Mouse (Mus musculus): ENCODE data around the gene Gpc5. TPM values are rescaled to one million over a fixed set of nuclear protein-coding genes. Genes with fewer than 3 reads are reported as not detected.

Gpc5 gene
- polyA plus RNA-seq (2015; fragmentation: Nextera tagmentation; extraction: Ambion mirVana): 0.05 TPM in 1 of 2 replicates, not detected in the other

DNA sequence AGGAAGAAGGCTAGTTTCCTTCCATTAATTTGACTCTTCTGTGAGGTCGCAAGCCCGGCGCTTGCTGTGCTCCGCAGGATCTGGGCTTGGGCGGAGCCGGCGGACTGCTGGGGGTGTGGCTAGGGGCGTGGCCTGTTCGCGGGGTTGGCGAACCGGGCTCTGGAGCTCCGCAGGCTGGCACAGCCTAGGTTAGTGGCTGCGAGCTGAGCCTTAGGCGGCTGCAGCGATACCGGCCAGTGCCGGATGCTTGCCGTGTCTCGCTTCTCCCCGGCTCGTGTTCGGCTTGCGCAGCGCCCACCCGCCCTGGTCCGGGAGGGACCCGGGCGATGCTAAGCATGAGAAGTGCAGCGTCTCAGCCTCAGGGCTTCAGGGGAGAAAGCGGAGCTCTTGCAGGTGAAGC, at the start of gene Gpc5:
Gene Gpc5, plus strand, starts transcription at position 135 of the 400 bp plus-strand sequence.
- H3K9me3 ChIP-seq (replicated peaks): no peaks in the 10 kb centered on the region
- peaks cover 9% of the 10 kb centered on the region for H3K4me1 ChIP-seq (replicated peaks)
- no peak within 1 kb of the TSS for H3K9ac ChIP-seq
- peak within 1 kb of the TSS; percentile 61 for H3K4me3 ChIP-seq (replicated peaks)
- H3K27ac ChIP-seq: no peak within 1 kb of the TSS
- peak within 1 kb of the TSS; percentile 74 for H3K4me2 ChIP-seq
- WGBS (ENCODE audit: insufficient replicate concordance): under 1% methylated on average over 31 of the region's 31 CpGs
- ATAC-seq (ENCODE audit: low read depth) (peak; percentile 97), DNase-seq (peak; percentile 70)
- H3K27me3 ChIP-seq: peaks cover 48% of the 10 kb centered on the region
- no peaks in the 10 kb centered on the region for H3K36me3 ChIP-seq

DNA sequence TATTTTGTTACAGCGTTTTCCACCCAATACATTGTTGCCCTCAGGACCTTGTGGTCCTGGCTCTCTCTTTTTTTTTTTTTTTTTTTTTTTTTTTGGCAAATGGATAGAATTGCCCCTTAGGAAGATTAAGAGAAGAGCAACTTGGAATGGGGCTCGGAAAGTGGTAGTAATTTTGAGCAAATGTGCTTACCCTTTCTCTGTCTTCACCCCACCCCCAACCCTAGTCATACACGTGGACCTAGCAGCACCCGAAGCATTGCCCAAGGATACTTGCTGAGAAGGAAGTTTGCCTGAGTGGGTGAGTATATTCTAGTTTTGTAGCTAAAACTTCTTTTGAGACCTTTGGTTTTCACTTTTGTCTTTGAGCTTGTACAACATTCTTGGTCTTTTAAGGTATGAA, 49.4 kb upstream of the Gpc5 start:
- H3K9me3 ChIP-seq (replicated peaks): no peaks in the 10 kb centered on the region
- under 1% methylated on average over 4 of the region's 4 CpGs for WGBS (ENCODE audit: insufficient replicate concordance)

DNA sequence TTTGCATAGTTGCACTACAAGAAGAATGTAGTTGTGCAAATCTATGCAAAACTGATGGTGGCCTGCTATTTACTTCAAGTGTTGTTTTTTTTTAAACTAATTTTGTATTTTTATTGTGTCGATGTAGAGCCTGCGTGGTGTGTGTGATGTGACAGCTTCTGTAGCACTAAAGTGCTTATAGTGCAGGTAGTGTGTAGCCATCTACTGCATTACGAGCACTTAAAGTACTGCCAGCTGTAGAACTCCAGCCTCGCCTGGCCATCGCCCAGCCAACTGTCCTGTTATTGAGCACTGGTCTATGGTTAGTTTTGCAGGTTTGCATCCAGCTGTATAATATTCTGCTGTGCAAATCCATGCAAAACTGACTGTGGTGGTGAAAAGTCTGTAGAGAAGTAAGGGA, 48.0 kb upstream of the Gpc5 start:
- Histone ChIP-seq H3K4me3 (replicated peaks) (peak overlapping the region; percentile 85), H3K4me2 (peak overlapping the region; percentile 94), H3K4me1 (replicated peaks) (peaks cover 40% of the 10 kb centered on the region), H3K27me3 (no peaks in the 10 kb centered on the region), H3K9ac (peak overlapping the region; percentile 95), H3K9me3 (replicated peaks) (no peaks in the 10 kb centered on the region), H3K27ac (no peak overlapping the region), H3K36me3 (peaks cover 50% of the 10 kb centered on the region)
- 75% methylated on average over 5 of the region's 5 CpGs for whole genome bisulfite sequencing (ENCODE audit: insufficient replicate concordance)
- DNase-seq (no peak), ATAC-seq (ENCODE audit: low read depth) (no peak)

More for the DNA sequence above, 49.4 kb upstream of the Gpc5 start:
- 0 out of 2 replicates have a peak, but pooled peaks cover 2% of the 10 kb centered on the region for H3K27me3 ChIP-seq
- no peak for DNase-seq
- H3K36me3 ChIP-seq: peaks cover 45% of the 10 kb centered on the region
- H3K4me2 ChIP-seq: peak overlapping the region; percentile 94
- peak overlapping the region; percentile 95 for H3K9ac ChIP-seq
- H3K4me1 ChIP-seq (replicated peaks): peaks cover 36% of the 10 kb centered on the region
- no peak for ATAC-seq (ENCODE audit: low read depth)
- peak overlapping the region; percentile 87 for H3K27ac ChIP-seq
- H3K4me3 ChIP-seq (replicated peaks): peak overlapping the region; percentile 85

DNA sequence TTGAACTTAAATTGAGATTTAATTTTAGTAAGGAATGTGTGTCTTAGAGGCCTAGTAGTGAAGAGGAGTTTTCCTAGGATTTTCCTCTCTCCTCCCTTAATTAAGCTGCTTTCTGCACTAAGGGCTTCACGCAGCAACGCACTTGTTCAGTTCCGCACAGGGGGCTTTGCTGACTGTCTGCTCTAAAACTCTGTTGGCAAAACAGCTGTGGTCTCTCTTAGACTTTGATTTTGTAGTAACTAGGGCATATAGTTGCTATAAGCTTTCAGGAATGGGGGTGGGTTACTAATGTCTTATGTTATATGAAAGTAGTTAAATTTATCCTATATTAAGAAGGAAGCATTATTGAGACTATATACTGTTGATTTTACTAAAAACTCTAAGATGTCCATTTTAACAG, 46.3 kb upstream of the Gpc5 start:
- no peaks in the 10 kb centered on the region for H3K9me3 ChIP-seq (replicated peaks)
- no peak overlapping the region for H3K4me3 ChIP-seq (replicated peaks)
- WGBS (ENCODE audit: insufficient replicate concordance): 91% methylated on average over 3 of the region's 3 CpGs
- H3K36me3 ChIP-seq: peaks cover 50% of the 10 kb centered on the region
- DNase-seq (no peak), ATAC-seq (ENCODE audit: low read depth) (no peak)
- H3K4me2 ChIP-seq: no peak overlapping the region
- H3K27me3 ChIP-seq: no peaks in the 10 kb centered on the region
- H3K9ac ChIP-seq: no peak overlapping the region
- peaks cover 35% of the 10 kb centered on the region for H3K4me1 ChIP-seq (replicated peaks)
- no peak overlapping the region for H3K27ac ChIP-seq

DNA sequence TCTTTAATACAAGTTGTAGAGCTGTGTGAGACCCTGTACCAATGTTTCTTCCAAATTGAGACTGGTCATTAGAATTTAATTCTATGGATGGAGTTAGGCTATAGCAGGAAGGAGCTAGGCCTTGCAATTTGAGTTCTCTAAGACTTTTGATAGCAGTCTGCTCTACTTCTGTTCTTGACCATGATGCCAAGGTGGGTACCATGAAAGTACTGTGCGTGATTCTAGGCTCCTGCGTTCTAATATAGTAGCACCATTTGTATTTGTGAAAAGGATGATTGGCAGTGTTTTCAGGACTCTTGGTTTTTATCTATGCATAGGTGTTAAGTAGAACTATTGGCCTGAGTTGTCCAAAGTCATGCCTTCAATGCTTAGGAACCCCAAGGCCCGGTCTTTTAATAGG, 44.7 kb upstream of the Gpc5 start:
- H3K4me1 ChIP-seq (replicated peaks): peaks cover 33% of the 10 kb centered on the region
- H3K4me2 ChIP-seq: no peak overlapping the region
- DNase-seq: no peak
- H3K9ac ChIP-seq: no peak overlapping the region
- no peak overlapping the region for H3K27ac ChIP-seq
- H3K4me3 ChIP-seq (replicated peaks): no peak overlapping the region
- H3K36me3 ChIP-seq: peaks cover 50% of the 10 kb centered on the region
- 85% methylated on average over 3 of the region's 3 CpGs for WGBS (ENCODE audit: insufficient replicate concordance)
- no peaks in the 10 kb centered on the region for H3K9me3 ChIP-seq (replicated peaks)
- H3K27me3 ChIP-seq: no peaks in the 10 kb centered on the region
- no peak for ATAC-seq (ENCODE audit: low read depth)

DNA sequence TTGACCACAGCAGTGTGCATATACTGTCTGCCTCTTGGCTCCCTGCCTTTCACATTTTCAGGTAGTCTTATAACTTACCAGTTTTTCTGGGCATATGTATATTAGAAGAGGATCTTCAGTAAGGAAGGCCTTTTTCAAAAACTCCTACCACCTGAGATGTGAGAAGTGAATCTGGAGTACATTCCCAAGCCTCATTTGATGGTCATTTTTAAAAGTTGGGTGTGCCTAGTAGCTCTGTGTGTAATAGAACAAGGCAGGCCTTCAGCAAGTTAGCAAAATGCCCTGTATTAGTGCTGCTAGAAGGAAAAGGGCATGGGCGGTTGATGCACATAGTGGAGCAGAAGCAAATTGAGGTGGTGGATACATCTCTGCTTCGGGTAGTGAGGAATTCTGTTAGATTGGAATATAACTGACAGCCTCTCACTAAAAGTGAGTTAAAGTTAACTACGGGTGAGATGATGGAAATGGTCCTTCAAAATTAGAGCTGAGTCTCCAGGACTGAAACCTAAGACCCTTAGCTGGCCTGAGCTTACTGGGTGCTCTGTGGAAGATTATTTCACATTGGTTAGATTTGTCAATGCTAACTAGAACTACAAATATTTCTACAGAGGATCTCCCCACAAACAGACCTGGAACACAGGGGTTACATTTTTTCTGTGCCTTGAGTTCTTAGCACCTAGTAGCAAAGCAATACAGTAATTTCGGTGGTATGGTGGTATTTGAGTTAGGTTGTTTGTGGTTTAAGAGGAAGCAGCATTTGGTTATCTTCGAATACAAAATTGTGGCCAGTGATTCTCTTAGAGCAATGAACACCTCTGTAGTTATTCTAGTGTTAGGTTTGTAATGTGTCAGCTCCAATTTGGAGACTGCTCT, 43.8 kb upstream of the Gpc5 start:
- DNase-seq: no peak
- WGBS (ENCODE audit: insufficient replicate concordance): 41% methylated on average over 5 of the region's 5 CpGs
- Histone ChIP-seq H3K4me1 (replicated peaks) (peaks cover 26% of the 10 kb centered on the region), H3K4me2 (no peak overlapping the region), H3K36me3 (peaks cover 48% of the 10 kb centered on the region), H3K27ac (no peak overlapping the region), H3K4me3 (replicated peaks) (no peak overlapping the region), H3K9me3 (replicated peaks) (no peaks in the 10 kb centered on the region), H3K9ac (no peak overlapping the region), H3K27me3 (no peaks in the 10 kb centered on the region)
- peak; percentile 3; the same call in 1 of the 2 replicates for ATAC-seq (ENCODE audit: low read depth)

DNA sequence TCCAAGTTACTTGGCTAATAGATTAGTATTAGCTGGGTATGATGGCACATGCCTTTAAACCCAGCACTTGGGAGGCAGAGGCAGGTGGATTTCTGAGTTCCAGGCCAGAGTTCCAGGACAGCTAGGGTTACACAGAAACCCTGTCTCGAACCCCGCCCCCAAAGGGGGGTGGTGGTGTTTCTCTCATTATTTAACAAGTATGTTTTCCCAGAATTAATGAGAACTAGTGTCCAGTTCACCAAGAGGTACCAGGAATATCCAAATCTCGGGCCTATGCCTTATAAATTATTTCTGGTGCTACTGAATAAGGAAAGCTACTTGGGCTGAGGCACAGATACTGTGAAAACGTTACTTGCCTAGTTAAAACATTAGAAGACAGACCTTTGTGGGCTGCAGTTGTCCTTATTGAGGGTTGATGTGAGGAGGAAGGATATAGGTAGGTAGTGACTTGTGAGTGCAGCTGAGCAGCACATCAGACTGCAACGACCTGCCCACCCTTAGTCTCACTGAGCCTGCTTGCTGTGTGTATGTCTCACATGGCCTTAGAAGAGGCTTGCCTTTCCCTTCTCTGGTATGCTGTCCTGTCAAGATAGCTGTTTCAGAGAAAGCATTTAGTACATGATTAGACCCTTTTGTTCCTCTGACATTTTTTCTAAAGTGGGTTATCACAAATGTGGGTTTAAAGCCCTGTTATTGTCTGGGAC, 43.0 kb upstream of the Gpc5 start:
- peaks cover 41% of the 10 kb centered on the region for H3K36me3 ChIP-seq
- peaks cover 18% of the 10 kb centered on the region for H3K4me1 ChIP-seq (replicated peaks)
- no peak for DNase-seq
- no peak overlapping the region for H3K4me3 ChIP-seq (replicated peaks)
- no peak overlapping the region for H3K4me2 ChIP-seq
- no peak overlapping the region; the same call in 1 of the 2 replicates for H3K27ac ChIP-seq
- H3K9ac ChIP-seq: no peak overlapping the region
- H3K27me3 ChIP-seq: no peaks in the 10 kb centered on the region
- ATAC-seq (ENCODE audit: low read depth): peak; percentile 60
- WGBS (ENCODE audit: insufficient replicate concordance): 29% methylated on average over 5 of the region's 5 CpGs
- H3K9me3 ChIP-seq (replicated peaks): no peaks in the 10 kb centered on the region

DNA sequence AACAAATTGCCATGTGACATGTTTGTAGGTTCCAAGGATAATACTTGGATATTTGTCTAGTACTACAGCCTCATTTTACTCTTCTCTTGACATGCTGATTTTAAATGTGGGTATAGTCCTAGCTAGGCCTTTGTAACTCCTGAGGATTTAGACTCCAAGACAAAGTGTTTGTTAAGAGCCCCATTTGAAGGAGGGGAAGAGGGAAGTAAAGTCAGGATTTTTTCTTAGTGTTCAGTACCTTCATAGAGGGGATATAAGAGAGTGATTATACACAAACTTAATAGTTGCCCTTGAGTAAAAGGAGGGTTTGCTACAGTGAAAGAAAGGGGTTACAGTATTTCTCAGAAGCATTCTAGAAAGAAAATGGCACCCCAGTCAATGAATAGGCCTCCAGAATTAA, 42.2 kb upstream of the Gpc5 start:
- Histone ChIP-seq H3K4me3 (replicated peaks) (no peak overlapping the region), H3K4me2 (no peak overlapping the region), H3K36me3 (peaks cover 32% of the 10 kb centered on the region), H3K27me3 (no peaks in the 10 kb centered on the region), H3K9me3 (replicated peaks) (no peaks in the 10 kb centered on the region), H3K4me1 (replicated peaks) (peaks cover 13% of the 10 kb centered on the region; the same call in 1 of the 2 replicates), H3K27ac (no peak overlapping the region), H3K9ac (no peak overlapping the region)
- DNase-seq (no peak), ATAC-seq (ENCODE audit: low read depth) (no peak)

DNA sequence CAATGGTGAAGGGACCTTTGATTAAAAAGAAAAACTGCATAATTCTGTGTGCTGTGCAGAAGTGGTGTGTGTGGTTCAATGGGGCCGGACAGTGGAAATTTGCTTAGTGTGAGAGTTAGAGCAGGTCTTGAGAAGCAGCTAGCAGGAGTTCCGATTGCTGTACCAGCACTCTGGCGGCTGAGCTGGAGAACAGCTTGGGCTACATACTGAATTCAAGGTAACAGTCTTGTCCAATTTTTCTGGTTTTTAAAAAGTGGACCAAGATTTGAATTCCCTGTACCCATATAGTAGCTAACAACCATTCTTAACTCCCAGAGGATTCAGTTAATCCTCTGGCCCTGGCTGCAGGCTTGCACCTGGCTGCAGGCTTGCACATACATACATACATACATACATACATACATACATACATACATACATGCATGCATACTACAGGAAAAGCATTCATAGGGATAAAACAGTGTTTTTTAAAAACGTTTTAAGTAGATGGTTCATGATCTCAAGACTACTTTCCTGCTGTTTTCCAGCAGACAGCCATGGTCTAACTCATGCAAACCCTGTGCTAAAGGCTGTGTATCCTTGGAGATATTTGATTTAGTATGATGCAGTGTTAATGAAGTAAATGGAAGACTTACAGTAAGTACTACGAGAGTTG, 40.8 kb upstream of the Gpc5 start:
- H3K27ac ChIP-seq: no peak overlapping the region
- no peak overlapping the region for H3K4me2 ChIP-seq
- H3K36me3 ChIP-seq: peaks cover 18% of the 10 kb centered on the region
- peaks cover 11% of the 10 kb centered on the region; the same call in 1 of the 2 replicates for H3K4me1 ChIP-seq (replicated peaks)
- no peaks in the 10 kb centered on the region for H3K27me3 ChIP-seq
- H3K4me3 ChIP-seq (replicated peaks): no peak overlapping the region
- DNase-seq (no peak), ATAC-seq (ENCODE audit: low read depth) (no peak)
- WGBS (ENCODE audit: insufficient replicate concordance): 76% methylated on average over 5 of the region's 5 CpGs
- H3K9ac ChIP-seq: no peak overlapping the region
- H3K9me3 ChIP-seq (replicated peaks): no peaks in the 10 kb centered on the region

DNA sequence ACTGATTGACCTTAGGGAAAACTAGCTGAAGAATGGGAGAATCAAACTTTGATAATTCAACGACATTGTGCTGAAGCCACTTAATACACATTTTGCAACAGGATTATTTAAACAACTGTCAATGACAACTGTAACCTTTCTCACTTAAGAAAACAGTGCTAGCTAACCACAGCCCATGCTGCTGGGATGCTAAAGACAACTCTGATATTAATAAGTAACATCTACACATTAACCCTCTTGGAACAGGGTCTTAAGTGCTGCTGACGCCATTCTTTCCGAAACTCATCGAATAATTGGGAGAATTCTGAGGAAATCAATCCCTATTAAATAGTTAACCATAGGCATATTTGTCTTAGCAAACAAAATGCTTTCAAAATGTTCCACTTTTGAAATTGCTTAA, 39.6 kb upstream of the Gpc5 start:
- Histone ChIP-seq H3K9me3 (replicated peaks) (no peaks in the 10 kb centered on the region), H3K9ac (no peak overlapping the region), H3K4me2 (no peak overlapping the region), H3K4me1 (replicated peaks) (peaks cover 5% of the 10 kb centered on the region; the same call in 1 of the 2 replicates), H3K36me3 (peaks cover 8% of the 10 kb centered on the region), H3K27ac (no peak overlapping the region), H3K27me3 (no peaks in the 10 kb centered on the region), H3K4me3 (replicated peaks) (no peak overlapping the region)
- DNase-seq (no peak), ATAC-seq (ENCODE audit: low read depth) (no peak)
- WGBS (ENCODE audit: insufficient replicate concordance): 67% methylated on average over 4 of the region's 4 CpGs

DNA sequence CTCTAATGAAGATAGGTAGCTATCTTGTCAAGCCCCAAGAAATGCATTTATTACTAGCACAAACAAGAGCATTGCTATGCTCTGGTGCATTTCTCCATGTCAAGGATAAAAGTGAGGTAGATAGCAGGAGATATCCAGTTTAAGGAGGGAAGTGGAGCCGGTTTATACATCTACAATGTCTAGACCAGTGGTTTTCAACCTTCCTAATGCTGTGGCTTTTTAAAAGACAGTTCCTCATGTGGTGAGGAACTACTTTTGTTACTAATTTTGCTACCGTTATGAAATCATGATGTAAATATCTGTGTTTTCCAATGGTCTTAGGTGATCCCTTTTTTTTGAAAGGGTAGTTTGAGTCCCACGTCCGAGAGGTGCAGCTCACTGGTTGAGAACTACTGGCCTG, 37.8 kb upstream of the Gpc5 start:
- no peaks in the 10 kb centered on the region; the same call in 1 of the 2 replicates for H3K4me1 ChIP-seq (replicated peaks)
- H3K4me3 ChIP-seq (replicated peaks): no peak overlapping the region
- WGBS (ENCODE audit: insufficient replicate concordance): 57% methylated on average over 4 of the region's 4 CpGs
- no peaks in the 10 kb centered on the region for H3K9me3 ChIP-seq (replicated peaks)
- DNase-seq: no peak
- H3K36me3 ChIP-seq: no peaks in the 10 kb centered on the region
- H3K27me3 ChIP-seq: no peaks in the 10 kb centered on the region
- H3K27ac ChIP-seq: no peak overlapping the region
- no peak overlapping the region for H3K9ac ChIP-seq
- no peak for ATAC-seq (ENCODE audit: low read depth)
- no peak overlapping the region for H3K4me2 ChIP-seq

Data from liver, embryonic 13.5 days (tissue).